Mouse (Mus musculus) cerebellum, adult (tissue): ENCODE results near the gene Sox8.

Experiments used
- ATAC-seq: cut with Nextera tagmentation; 2 replicates; pipeline ENCODE4 v1.9.2; 2017; ENCODE audit warnings: mild to moderate bottlenecking, moderate library complexity, mixed read lengths; ENCODE audit not compliant: insufficient number of reproducible peaks, low FRiP score, low TSS enrichment

Sox8 gene

GRCm38 (mm10) chr17:25556630-25557354 is 13.7 kb downstream of the Sox8 start:
- ATAC-seq = no peak

- no peak for ATAC-seq
Measured at GRCm38 (mm10) chr17:25555666-25556629, 14.5 kb downstream of the Sox8 start.

- ATAC-seq = no peak
Measured at GRCm38 (mm10) chr17:25555159-25555558, 15.3 kb downstream of the Sox8 start.

GRCm38 (mm10) chr17:25551313-25551712 is 19.2 kb downstream of the Sox8 start:
- no peak for ATAC-seq

GRCm38 (mm10) chr17:25550020-25550419 is 20.5 kb downstream of the Sox8 start:
- ATAC-seq = no peak

- ATAC-seq = no peak
Measured at GRCm38 (mm10) chr17:25547026-25547425, 23.5 kb downstream of the Sox8 start.

- no peak for ATAC-seq
Measured at GRCm38 (mm10) chr17:25541768-25542167, 28.7 kb downstream of the Sox8 start.

- ATAC-seq = no peak
Measured at GRCm38 (mm10) chr17:25540731-25541130, 29.8 kb downstream of the Sox8 start.

GRCm38 (mm10) chr17:25538945-25539875 is 31.3 kb downstream of the Sox8 start:
- ATAC-seq = no peak

GRCm38 (mm10) chr17:25530357-25531022 is 40.0 kb downstream of the Sox8 start:
- ATAC-seq = no peak

GRCm38 (mm10) chr17:25522080-25522479 is 48.4 kb downstream of the Sox8 start:
- no peak for ATAC-seq

- ATAC-seq = no peak
Measured at GRCm38 (mm10) chr17:25520492-25520891, 50.0 kb downstream of the Sox8 start.

GRCm38 (mm10) chr17:25519511-25519910 is 51.0 kb downstream of the Sox8 start:
- no peak for ATAC-seq

- ATAC-seq = no peak
Measured at GRCm38 (mm10) chr17:25518144-25518543, 52.3 kb downstream of the Sox8 start.

- no peak for ATAC-seq
Measured at GRCm38 (mm10) chr17:25516315-25516714, 54.2 kb downstream of the Sox8 start.
